Mouse (Mus musculus) adrenal gland, adult (tissue): ENCODE results near the gene Atp2b4.
A peak's percentile ranks its signal among the peaks of the same experiment; 100 is the strongest.

Experiments
- DNase-seq, 2 experiments: peaks; one replicate each; pipeline ENCODE4 v3.0.0; 2022 to 2023; ENCODE audit warnings: low spot score in 1 of 2; ENCODE audit not compliant: inconsistent age in 2 of 2

Gene Atp2b4

DNA sequence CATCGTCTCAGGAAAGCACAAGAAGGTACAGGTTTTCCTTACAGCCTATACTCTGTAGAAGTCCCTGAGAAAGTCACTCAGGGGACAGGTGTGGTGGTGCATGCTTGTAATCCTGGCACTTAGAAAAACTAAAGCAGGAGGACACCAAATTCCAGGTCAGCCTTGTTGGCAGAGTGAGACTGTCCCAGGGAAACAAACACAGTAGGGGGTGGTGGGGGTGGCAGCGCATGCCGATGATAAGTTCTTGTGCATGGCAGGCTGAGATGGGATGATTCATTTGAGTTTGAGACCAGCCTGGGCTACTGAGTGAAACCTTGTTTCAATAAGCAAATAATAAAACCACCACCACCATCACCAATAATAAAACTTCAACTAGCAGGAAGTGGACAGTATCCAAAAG lies 49.2 kb downstream of the Atp2b4 start:
- DNase-seq = no peak

DNA sequence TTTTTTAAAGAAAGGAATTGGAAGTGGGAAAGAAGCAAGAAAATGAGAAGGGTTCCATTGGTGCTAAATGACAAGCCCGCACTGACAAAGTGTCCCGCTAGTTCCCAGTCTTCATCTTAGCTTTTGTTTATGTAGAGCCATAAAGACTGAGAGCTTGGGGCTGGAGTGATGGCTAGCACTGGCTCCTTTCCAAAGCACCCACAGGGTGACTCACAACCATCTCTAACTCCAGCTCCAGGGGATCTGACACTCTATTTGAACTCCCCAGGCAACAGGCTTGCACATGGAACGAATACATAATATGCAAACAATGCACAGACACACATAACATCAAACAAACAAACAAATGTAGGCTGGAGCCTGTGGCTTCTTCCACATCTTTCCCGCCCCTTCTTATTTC lies 50.9 kb downstream of the Atp2b4 start:
- DNase-seq = peak in 1 of 2 experiments; percentile 44

DNA sequence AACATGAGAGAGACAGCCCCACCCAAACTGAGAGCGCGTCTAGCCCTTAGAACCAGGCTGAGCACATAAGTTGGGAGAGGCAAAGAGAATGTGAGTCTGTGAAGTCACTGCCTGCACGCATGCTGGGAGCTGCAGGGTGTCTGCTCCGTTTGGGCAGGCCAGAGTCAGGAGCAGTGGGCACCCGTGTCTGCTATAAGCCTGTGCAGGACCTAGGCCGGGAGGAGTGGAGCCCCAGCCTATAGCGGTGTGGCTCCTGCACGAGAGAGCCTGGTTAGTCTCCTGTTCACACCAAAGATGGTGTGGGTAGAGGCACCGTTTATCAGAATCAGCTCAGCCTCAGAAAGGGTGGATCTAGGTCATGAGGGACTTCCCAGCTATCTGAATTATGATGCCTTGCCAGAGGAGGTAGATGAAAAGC lies 55.8 kb downstream of the Atp2b4 start:
- peak in 1 of 2 experiments; percentile 48 for DNase-seq

DNA sequence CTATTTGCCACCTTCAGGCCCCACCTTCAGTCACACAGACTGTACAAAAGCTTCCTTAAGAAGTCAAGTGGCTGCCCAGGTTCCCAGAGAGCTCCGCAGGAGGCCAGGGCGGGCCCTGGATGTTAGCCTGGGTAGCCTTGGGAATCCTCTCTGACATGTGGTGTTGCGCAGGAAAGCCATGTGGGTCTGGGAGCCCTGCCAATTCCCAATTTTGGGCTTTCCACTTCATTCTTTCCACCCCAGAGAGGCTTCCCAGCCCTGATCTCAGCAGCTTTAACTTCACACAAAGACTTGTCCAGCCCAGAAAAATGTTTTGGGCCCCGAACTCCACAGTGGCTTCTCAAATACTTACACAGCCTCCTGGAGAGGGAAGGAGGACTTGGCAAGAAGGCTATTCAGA lies 56.2 kb downstream of the Atp2b4 start:
- DNase-seq = peak; percentile 80 to 89

DNA sequence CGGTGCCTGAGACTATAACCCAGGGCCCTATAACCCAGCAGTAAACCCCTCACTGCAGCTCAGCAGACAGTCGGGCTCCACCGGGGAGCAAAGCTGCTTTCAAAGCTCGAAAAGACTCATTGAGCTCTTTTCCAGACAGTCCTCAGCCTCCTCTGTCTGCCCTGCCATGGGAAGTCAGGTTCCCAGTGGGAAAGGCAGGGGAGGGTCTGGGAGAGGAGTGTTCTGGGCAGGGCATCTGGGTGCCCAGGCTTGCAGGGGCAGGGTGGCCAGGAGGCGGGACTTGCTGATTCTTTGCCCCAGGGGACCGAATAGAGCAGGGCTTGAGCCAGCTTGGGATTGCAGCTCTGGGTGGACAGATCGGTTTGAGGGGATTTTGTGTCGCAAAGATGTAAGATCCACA lies 58.3 kb downstream of the Atp2b4 start:
- peak in 1 of 2 experiments; percentile 44 for DNase-seq

DNA sequence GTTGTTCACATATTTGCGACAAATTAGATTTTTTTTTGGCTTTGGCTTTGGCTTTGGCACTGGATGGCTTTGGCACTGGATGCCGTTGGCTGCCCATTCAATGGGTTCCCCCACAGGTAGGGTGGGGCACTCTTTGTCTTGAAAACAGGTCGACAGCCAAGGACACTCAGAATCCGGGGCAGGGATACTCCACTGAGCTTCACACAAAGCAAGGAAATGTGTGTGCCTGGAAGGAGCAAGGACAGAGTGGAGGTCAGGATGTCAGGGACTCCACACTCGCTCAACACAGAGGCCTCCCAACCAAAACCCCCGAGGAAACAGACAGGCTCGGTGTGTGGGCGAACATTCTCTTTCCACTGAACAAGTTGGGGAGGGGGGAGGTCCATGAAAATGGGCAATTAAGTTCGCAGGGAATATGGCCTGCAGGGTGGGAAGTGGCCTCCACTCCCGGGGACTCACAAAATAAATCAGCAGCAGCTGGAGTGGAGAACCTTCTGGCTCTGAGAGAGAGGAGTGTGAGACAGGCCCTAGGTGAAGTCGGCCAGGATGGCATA lies 58.9 kb downstream of the Atp2b4 start:
- peak; percentile 25 to 57 for DNase-seq

DNA sequence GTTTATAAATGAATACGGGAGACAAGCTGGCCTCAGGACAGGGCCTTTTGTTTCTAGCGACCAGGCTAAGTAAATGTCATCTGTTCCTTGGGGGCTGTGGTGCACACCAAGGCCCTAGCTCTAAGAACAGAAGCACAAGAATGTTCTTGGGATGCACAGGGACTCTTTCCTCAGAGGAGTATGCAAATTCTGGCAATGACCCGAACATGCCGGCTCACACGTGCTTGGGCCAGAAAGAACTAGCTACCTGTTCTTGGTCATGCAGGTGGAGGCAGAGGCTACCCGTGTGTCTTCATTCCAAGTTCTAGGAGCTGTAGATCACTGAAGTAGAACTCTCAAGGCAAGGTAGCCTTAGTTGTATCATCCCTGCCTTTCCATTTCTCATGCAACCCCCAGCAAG lies 59.7 kb downstream of the Atp2b4 start:
- no peak for DNase-seq

DNA sequence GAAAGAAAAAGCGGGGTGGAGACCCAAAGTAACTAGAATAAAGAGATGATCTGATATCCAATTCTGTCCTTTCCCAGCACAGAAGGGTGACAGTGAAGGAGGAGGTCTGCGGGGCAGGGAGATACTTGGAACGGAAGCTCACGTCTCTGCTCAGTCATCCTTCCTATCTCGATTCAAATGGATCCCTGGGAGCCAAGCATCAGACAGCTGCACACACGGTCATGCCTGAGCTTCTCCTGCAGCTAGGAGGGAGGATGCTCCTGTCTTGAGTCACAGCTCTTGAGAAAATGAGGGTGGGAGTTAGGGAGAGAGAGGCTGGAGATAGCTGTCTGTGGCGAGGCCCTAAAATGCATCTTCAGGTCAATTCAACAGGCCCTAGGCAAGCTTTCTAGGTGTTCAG lies 64.2 kb downstream of the Atp2b4 start:
- no peak for DNase-seq

DNA sequence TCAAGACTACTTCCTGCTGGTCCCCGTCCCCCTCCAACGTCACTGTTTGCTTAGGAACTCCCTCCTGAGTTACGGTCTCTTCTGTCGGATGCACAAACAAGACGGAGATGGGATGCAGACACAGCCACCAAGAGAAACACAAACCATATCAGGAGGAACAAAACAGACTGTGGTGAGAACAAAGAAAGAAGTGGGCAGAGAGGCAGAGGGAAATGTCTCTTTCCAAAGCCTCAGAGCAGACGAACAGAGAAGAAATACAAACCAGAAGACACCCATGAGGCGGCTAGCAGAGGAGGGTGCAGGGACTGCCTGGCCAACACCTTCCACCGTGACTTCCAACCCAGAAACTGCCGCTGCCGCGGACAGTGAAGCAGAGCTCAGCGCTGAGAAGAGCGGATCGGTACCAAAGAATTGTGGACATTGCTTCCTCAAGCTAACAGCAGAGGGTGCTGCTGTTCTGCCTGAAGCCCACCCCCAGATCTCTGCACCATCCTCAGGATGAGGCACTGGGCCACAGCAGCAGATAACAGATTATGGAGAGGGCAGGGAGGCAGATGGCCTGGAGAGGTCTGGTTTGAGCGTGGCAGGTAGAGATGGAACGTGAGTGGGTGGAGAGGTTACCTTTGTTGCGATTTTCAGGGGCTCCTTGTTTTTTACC lies 64.7 kb downstream of the Atp2b4 start:
- peak; percentile 67 to 83 for DNase-seq

DNA sequence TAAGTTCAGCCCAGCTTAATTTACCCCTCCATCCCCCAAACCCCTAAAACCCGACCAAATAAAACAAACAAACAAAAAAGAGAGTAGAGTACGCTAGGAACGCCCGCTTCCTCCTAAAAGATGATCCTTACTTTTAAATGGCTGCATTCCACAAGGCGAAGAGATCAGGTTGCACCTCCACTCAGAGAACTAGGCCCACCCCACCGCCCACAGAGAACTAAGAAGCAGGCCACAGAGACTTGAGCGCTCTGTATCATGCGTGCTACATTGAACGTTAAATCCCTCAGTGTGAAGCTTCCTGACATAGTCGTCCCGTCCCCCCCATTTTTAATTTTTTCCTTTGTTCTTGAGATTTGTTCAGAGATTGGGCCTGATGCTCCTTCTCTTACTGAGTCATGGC lies 68.0 kb downstream of the Atp2b4 start:
- DNase-seq = no peak

DNA sequence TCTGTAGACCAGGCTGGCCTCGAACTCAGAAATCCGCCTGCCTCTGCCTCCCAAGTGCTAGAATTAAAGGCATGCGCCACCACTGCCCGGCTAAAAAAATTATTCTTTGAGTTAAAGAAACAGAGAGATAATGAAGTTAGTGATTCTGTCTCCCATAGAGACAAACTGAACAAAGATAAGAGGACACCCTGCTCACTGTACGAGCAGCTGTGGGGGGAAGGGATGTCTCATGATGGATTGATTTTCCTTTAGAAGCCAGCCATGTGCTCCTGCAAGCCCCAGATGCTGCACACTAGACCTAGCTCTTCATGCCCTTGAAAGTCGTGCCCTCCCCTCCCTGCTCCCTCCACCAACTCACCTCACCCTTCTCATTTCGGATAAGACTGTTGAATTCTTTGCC lies 72.5 kb downstream of the Atp2b4 start:
- no peak for DNase-seq

DNA sequence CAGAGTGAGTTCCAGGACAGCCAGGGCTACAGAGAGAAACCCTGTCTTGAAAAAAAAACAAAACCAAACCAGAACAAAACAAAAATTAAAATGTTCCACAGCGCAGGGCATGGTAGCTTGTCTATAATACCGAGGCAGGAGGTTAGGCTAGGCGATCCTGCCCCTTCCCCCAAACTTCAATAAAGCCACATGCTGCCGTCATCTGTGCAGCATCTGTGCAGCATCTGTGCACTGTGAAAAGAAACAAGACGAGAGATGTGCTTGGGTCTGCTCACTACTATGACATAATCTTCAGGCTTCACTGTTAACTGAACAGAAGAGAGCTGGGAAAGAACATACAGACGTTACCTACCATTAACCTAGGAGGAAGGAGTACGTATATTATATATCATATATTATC lies 80.5 kb downstream of the Atp2b4 start:
- DNase-seq = no peak

DNA sequence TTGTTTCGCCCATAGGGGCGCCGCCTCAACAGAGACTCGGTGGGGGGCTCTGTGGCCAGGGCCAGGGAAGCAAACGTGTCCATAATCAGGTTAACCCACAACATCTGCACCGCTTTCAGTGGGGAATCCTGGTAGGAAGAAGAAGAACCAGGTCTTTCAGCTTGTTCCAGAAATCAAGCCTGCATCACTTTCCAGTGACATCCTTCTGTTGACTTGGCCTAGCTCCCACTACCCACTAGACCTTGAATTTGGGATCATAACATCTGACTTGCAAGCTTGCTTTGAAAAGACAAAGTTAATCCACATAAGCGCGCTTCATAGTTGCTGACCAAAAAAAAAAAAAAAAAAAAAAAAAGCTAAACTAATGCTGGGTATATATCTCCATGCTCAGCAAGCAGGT lies 82.1 kb downstream of the Atp2b4 start:
- no peak for DNase-seq

DNA sequence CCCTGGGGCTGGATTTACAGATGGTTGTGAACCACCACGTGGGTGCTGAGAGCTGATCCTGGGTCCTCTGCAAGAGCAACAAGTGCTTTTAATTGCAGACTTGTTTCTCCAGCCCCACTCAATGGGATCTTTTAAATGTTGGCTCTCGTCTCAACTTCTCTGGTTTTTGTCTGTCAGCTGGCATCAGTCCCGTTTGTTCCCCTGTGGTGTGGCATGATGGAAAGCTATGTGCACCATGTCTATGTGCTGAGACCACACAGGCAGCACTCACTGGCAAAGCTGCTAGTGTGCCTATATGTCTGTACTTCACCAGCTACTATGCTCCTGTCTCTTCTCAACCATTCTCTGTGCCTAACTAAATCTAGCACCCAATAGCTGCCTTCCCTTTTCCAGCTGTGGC lies 82.5 kb downstream of the Atp2b4 start:
- no peak for DNase-seq

DNA sequence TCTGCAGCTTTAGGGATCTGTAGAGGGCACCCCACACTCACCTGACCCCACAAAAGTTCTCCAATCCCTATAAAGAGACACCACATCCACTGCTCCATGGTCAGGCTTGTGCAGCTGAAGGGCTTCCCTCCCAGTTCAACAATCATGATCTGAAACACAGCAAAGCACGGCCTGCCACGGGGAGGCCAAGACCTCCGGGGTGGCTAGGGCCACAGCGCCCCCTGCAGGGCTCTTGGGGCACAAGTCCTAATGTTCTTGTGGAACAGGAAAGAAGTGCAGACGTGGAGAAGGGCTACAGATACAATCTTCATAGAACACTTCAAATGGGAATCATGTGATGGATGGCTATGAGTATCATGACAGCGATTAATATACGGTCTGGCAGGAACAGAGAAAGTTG lies 84.4 kb downstream of the Atp2b4 start:
- peak; percentile 30 to 44 for DNase-seq

DNA sequence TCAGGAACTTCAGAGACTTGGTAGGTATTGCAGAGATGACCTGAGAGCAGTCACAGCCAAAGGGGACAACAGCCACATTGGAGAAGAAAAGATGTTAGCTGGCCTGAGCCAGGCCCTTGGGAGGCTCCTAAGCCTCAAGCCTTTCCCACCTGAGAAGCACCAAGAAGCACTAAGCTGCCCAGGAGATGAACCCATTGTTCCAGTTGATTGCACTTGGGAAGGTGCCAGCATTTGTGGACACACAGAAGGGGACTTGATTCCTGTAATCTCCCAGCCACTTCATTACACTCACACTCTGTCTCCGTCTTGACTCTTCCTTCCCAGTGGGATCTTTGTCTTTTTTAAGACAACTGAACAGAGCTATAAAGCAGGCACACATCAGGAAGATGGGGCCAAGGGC lies 85.7 kb downstream of the Atp2b4 start:
- no peak for DNase-seq

DNA sequence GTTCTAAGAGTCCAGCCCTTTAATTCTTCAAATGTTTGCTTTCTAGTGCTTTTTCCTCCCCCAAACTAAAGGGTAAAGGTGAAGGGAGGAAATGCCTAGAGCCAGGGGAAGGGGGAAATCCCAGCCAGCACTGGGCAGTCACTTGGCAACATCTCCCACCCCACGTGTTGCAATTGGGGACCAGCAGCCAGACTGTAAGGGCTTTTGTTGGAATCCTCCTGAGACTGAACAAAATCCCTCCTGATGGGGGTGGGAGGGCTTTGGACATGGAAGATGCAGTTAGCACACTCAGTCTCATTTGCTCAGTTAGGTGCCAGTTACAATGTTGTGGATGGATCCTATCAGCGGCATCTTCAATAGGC lies 87.9 kb downstream of the Atp2b4 start:
- peak in 1 of 2 experiments; percentile 52 for DNase-seq

DNA sequence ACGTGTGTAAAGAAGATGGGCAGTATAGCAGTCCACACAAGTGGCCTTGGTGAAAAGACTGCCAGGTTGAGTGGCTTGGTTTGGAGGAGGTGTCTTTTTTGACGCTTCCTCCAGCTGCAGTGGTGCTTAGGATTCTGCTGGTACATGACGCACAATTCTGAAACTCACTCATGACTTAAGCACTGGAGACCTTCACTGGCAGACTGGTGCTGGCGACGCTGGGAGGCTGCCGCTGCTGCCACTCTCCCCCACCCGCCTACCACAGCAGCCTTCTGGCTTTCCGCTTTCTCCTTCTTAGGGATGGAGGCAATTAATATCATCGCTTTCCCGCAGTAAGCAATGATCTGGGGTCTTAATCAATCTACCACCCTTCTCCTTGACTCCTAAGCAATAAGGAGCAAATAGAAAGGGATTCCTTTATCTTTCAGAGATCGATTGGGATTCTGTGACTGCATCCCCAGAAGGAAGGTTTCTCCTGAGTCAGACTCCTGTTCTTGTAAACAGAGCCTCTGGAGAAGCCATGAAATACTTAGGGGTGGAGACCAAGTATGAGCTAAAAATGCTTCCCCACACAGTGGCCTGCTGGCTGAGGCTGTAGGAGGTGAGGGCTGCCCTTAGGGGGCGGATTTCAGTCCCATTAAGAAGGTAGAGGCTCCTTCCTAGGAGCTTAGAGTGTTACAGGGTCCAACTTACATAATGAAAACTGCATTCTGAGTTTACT lies 88.4 kb downstream of the Atp2b4 start:
- no peak for DNase-seq

DNA sequence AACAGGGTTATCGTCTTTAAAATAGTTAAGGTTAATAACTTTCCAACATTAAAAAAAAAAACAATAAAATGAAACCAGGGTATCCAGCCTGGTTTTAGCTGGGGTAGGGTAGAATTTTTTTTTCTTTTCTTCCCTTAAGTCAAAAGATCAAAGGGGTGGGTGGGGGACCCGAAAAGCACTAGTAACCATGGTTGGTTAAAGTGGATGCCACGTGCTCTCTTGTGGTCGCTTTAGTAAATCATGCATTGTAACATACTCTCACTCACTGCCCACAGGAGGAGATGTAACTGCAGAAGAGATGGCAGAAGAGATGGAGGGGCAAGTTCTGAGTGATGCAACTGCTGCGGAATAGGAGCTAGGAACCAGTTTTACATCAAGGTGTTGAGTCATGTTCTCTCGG lies 89.5 kb downstream of the Atp2b4 start:
- DNase-seq = no peak

DNA sequence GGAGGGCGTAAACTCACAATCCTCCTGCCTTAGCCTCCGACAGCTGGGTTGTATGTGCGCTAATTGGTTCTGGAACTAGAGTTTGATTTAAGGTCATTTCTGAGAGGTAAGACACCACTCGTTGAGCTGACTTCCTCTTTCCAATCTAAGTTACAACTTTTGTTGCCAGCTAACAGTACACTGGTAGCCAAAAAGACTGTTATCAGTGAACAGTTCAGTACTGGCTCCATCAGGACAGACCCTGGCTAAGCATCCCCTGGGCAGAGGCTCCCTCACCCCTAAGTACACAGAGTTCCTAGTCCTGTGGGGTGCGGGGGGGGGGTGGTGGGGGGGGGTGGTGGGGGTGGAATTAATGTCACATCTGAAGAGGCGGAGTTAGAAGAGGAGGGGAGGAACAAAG lies 89.9 kb downstream of the Atp2b4 start:
- no peak for DNase-seq

DNA sequence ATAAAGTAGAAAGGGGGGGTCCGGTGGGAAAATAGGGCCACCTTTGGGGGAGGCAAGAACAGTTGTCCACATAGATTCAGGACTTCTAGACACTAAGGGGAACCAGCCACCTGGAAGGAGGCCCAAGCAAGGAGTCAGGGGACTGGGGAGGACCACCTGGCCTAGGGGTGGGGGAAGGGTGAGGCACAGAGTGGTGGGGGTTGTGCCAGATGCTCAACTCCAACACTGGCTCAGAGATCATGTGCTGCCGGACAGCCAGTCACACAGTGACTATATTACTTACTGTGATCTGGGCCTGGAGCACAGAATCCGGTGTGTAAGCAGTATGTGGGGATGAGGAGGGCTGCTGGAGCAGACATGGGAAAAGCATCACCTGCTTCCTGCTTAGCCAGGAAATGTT lies 91.5 kb downstream of the Atp2b4 start:
- DNase-seq = no peak

DNA sequence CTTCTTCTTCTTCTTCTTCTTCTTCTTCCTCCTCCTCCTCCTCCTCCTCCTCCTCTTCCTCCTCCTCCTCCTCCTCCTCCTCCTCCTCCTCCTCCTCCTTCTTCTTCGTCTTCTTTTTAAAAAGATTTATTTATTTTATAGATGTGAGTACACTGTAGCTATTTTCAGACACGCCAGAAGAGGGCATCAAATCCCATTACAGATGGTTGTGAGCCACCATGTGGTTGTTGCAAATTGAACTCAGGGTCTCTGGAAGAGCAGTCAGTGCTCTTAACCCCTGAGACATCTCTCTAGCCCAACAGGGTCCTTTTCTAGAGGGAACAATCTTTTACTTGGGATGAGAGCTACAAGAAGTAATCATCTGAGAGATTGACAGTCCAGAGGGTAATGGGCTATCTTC lies 99.0 kb downstream of the Atp2b4 start:
- DNase-seq = peak in 1 of 2 experiments; percentile 60
